Mouse (Mus musculus) adrenal gland, postnatal 36 days (tissue): ENCODE results near the gene Olfr711. TPM values are rescaled to one million over a fixed set of nuclear protein-coding genes. Genes with fewer than 3 reads are reported as not detected.
"Not testable (repeated sequence)": the region's sequence is repeated elsewhere in the genome, so short reads cannot be mapped to it uniquely, and the experiment has no call there.

Experiments used
- DNase-seq, 2 experiments: peaks; one replicate each; pipeline ENCODE4 v3.0.0; 2021; ENCODE audit warnings: mixed read lengths in 1 of 2
- long read RNA-seq, 2 experiments: library from polyadenylated mRNA; stranded (forward); transcript quantifications; one replicate each; pipeline ENCODE4 v2.0.0; 2021; ENCODE audit warnings: borderline sequencing depth in 2 of 2
- total RNA-seq, 2 experiments: library from RNA; stranded (reverse); gene quantifications; 2 replicates each; pipeline ENCODE4 v1.2.3; 2021

The Olfr711 gene
- not detected for total RNA-seq
- long read RNA-seq, experiment 1, result 0 reads
- long read RNA-seq, experiment 2, result 0 reads

DNA sequence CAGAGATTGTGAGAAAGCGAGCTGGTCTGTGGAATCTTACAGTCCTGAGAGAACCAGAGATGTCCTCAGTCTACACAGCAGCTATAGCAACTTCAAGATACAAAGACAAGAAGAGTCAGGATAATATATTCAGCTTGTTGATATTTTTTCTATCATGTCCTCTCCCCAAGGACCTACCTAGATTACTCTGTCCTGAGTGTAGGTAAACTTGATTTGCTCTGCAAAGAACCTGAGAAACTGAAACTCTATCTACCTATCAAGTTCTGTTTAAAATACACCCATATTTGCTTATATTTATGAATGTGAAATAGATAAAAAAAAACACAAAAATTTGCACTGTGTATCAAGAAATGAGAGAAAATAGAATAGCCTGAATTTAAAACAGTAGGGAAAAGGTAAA lies at the start of gene Olfr711:
Olfr711 (minus strand) TSS at position 101 of the 400 bp plus-strand sequence.
- no peak for DNase-seq

DNA sequence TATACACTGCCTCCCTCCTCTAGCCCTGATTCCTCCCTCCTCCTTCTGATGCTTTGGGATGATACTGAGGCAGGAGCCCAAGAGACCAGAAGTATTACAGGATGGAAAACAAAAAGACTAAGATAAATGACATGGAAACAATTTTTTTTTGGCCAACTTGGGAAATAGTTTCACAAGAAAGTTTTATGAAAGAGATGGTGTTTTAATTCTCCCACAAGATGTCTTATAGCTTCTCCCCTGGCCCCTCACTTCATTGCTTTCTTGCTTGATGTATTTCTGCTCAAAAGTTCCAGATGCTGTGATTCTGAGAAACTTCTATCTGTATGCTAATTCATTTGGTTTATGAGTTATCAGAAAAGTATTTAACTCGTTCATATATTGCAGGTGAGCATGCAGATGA lies 30.7 kb upstream of the Olfr711 start, which contains the start of gene Olfr2:
Olfr2 (minus strand) TSS at position 101 of the 400 bp plus-strand sequence.
- DNase-seq, result no peak

DNA sequence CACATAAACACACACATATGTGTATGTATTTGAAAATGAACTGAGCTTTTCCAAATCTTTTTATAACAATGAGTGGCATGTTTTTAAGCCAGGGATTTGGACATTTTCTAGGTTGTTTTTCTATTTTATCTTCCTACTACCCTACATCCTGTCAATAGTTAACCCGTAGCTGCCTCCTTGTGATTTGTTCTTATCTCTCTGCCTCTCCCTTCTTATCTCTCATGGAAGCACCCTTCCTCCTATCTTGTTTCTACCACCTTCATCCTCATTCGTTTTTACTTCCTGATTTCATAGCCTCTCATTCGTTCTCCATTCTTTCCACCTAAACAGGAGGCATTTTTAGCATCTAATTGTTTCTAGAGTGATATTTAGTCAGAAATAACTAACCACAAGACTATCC lies 28.9 kb upstream of the Olfr711 start:
- no peak for DNase-seq

DNA sequence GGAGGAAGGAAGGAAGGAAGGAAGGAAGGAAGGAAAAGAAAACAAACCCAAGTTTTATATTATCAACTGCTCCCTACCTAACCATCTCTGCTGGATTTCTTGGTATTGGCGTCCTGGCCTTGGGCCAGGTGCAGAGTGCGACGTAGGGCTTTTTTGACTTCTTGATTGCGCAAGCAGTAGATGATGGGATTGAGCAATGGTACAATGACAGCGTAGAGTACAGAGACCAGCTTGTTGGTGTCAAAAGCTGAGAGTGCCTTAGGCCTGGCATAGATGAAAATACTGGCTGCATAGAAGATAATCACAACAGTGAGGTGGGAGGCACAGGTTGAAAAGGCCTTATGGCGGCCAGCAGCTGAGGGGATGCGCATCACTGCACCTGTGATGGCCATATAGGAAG lies 25.5 kb upstream of the Olfr711 start:
- DNase-seq, result no peak

DNA sequence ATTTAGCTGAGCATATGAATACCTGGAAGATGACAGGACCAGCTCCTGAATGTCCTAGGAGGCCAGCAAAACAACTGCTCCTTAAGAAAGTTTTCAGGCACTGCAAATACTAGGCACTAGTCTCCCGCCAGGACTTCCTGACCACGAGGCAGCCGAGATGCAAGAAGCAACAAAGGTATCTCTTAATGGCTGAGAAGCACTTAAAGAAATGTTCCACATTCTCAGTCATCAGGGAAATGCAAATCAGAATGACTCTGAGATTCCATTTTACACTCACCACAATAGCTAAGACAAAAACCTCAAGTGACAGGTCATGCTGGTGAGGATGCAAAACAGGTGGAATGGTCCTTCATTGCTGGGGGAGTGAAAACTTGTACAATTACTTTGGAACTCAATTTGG lies 10.0 kb upstream of the Olfr711 start:
- DNase-seq, result no peak

DNA sequence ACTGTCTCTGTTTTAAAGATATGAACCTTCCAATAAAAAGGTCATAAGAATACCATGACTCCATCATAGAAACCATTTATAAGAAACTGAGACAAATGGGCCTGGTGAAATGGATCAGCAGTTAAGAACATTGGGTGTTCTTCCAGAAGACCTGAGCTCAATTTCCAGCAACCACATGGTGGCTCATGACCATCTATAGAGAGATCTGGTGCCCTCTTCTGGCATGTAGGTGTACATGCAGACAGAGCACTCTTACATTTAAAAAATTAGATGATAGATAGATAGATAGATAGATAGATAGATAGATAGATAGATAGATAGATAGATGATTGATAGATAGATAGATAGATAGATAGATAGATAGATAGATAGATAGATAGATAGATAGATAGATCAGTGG lies 7.8 kb downstream of the Olfr711 start:
- peak in 1 of 2 experiments; percentile 4 for DNase-seq

DNA sequence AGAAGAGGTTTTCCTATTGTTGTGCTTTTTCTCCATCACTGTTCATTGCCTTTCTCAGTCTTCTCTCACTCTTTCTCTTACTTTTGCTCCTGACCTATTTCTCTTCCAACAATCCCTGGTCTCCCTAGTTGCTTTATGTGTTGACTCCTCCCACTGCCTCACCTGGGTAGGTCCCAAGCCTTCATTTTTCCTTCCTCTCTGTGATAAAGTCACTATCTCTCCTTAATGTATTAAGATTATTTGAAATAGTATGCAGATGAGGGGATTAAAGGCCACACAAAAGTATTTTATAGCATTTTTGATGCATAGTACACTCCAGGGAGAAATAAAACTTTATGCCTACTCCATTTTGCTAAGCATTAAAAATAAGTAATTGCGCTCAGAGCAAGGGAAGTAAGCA lies 11.4 kb downstream of the Olfr711 start, which contains the start of gene Olfr6:
Olfr6 (minus strand) TSS at position 101 of the 400 bp plus-strand sequence.
- no peak for DNase-seq

DNA sequence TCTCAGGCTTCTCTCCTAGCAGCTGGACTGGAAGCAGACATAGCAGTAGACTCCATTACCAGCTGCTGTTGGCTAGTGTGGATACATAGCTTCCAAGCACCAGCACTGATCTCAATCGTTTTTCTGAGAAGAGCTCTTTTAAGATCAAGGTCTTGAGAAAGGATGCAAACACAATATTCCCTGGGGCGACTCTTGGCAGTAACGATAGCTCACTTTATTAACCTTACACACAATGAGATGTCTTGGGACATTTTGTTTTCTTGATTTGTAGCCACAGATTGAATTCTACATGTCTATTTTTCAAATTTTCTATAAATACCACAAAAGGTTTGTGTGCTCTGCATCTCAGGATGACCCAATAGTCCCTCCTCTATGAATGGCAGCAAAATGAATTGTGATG lies 27.0 kb downstream of the Olfr711 start, which contains the start of gene Olfr710:
Olfr710 (minus strand) TSS at position 101 of the 400 bp plus-strand sequence.
- DNase-seq, result no peak

DNA sequence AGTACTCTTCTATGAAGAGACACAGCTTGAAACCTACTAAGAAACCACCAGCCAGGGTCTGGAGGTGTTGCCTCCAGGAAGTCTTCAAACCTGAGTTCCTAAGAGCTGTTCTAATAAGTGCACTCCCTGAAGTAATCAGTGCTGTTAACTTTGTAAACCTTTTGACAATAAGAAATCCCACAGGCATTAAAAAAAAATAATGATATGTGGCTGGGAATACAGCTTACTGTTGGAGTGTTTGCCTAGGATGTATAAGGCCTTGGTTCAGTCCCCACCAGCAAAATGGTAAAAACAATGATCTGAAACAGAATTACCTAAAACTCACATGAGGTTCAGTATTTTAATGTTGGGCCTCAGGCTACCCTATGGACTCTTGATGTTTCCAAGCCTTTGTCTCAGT lies 43.1 kb downstream of the Olfr711 start, which contains the start of gene Olfr709-ps1:
Olfr709-ps1 (minus strand) TSS at position 101 of the 400 bp plus-strand sequence.
- DNase-seq, result no peak

DNA sequence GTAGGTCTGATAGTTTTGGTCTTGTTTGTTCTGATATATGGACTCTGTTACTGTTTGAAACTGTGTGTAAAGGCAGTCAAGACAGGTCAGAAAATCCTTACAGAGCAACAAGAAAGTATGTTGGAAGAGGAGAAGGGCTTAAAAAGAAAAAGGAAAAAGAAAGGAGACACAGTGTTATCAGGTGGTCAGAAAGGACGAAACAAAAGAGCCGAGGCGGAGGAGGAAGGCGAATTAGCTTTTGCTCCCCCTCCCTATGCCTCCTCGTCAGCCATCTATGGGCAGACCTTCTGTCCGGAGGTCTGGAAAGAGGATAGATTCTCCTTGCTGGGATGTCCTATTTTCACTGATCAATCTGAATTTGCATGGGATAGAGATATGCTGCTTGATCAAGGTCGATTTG lies 54.3 kb downstream of the Olfr711 start:
- DNase-seq, result not testable (repeated sequence)

Other genes with a start within 250 kb of the Olfr711 start
- not detected for gene Olfr697, start 233.0 kb downstream of the Olfr711 start, total RNA-seq
- gene Olfr698, start 220.1 kb downstream of the Olfr711 start, total RNA-seq, result not detected
- gene Olfr699, start 182.3 kb downstream of the Olfr711 start, total RNA-seq, result not detected
- not detected for gene Olfr700, start 166.6 kb downstream of the Olfr711 start, total RNA-seq
- gene Olfr701, start 161.3 kb downstream of the Olfr711 start, total RNA-seq, result not detected
- gene Olfr702, start 141.6 kb downstream of the Olfr711 start, total RNA-seq, result not detected
- not detected for gene Olfr703, start 132.1 kb downstream of the Olfr711 start, total RNA-seq
- gene Olfr704, start 112.3 kb downstream of the Olfr711 start, total RNA-seq, result not detected
- gene Olfr705, start 98.6 kb downstream of the Olfr711 start, total RNA-seq, result not detected
- not detected for gene Olfr706, start 87.3 kb downstream of the Olfr711 start, total RNA-seq
- not detected for gene Olfr707, start 74.2 kb downstream of the Olfr711 start, total RNA-seq
- not detected for gene Olfr1532-ps1, start 67.5 kb downstream of the Olfr711 start, total RNA-seq
- gene Olfr709-ps1, start 43.2 kb downstream of the Olfr711 start, total RNA-seq, result under 1 TPM in 1 of 2 experiments, not detected in 1; 0.07 TPM
- not detected for gene Olfr710, start 27.1 kb downstream of the Olfr711 start, total RNA-seq
- gene Olfr6, start 11.5 kb downstream of the Olfr711 start, total RNA-seq, result not detected
- gene Olfr2, start 30.6 kb upstream of the Olfr711 start, total RNA-seq, result not detected
- gene Olfr713, start 55.7 kb upstream of the Olfr711 start, total RNA-seq, result not detected
- gene Olfr714, start 95.5 kb upstream of the Olfr711 start, total RNA-seq, result not detected
- gene Olfr17, start 117.8 kb upstream of the Olfr711 start, total RNA-seq, result not detected
- not detected for gene Olfr715b, start 134.9 kb upstream of the Olfr711 start, total RNA-seq
- gene Olfr715, start 155.6 kb upstream of the Olfr711 start, total RNA-seq, result not detected
- gene Olfr716, start 162.9 kb upstream of the Olfr711 start, total RNA-seq, result not detected
- gene Nlrp14, start 191.5 kb upstream of the Olfr711 start, total RNA-seq, result not detected
- not detected for gene Rbmxl2, start 234.0 kb upstream of the Olfr711 start, total RNA-seq